Mouse (Mus musculus): ENCODE data around the gene Aplnr.

The Aplnr gene

DNA sequence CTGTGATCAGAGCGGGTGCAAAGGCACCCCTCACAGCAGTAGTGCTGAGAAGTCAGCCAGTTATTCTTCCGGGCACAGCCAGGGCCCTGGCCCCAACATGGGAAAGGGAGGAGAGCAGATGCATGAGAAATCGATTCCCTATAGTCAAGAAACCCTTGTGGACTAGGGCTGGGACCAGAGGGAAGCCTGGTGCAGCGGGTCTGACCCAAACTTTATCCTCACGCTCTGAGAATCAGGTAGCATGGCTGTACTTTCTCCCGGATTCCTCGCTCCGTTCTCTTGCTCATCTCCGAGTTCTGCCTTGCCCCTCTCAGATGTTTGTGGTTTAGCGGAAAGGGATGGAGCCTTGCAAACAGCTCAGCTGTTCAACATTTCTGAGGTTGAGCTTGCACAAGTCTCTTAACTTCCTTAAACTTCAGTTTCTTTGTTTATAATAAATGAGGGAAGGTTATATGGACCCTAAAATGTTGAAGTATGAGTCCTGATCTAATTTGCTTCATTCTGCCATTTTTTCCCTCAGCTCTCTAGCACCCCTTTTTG, 1.6 kb downstream of the Aplnr start:
- no peak for DNase-seq

- DNase-seq: no peak
Observed at GRCm38 (mm10) chr2:85138143-85138542, 2.1 kb downstream of the Aplnr start.

DNA sequence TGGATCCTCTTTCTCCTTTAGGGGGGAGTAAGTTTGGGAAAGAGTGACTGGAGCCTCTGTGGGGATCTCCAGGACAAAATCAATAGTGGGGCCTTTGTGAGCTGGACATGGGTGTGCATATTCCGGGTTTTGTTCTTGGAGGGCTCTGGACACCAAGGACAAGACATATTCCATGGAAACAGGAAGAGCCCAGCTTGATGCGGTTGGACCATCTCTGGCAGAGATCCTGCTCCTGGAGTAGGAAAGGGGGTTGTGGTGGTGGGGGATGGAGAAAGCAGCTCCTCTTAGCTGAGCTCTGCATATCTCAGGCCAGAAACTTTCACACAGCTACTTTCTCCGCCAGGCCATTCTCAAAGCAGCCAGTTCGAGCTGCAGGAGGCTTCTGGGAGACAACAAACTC, 3.4 kb downstream of the Aplnr start:
- DNase-seq: no peak

- DNase-seq: no peak
Observed at GRCm38 (mm10) chr2:85139846-85140245, 3.8 kb downstream of the Aplnr start.

- no peak for DNase-seq
Observed at GRCm38 (mm10) chr2:85140833-85141232, 4.8 kb downstream of the Aplnr start.

- DNase-seq: no peak
Observed at GRCm38 (mm10) chr2:85144908-85145307, 8.9 kb downstream of the Aplnr start.

GRCm38 (mm10) chr2:85145346-85145745, 9.3 kb downstream of the Aplnr start:
- no peak for DNase-seq

- no peak for DNase-seq
Observed at GRCm38 (mm10) chr2:85147481-85147880, 11.5 kb downstream of the Aplnr start.

- DNase-seq: no peak
Observed at GRCm38 (mm10) chr2:85150373-85150772, 14.3 kb downstream of the Aplnr start.

DNA sequence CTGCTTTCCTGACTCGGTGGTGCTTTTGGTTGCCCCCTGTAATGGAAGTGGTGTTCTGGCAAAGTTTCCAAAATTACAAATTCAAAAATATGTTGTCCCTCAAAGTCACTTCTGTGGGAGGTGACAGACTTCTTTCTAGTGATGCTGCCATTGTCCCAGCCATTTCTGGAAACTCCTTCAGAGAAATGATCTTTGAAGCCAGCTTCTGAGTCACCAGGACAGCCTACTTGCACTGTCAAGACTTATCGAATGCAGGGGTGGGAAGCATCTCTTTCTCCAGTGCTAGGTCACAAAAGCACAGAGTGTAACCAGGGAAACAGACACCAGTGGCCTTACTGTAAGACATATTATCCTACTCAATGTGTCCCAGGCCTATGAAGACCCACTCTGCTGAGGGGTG, 15.2 kb downstream of the Aplnr start:
- no peak for DNase-seq

GRCm38 (mm10) chr2:85155334-85155733, 19.3 kb downstream of the Aplnr start:
- peak; percentile 26 for DNase-seq

DNA sequence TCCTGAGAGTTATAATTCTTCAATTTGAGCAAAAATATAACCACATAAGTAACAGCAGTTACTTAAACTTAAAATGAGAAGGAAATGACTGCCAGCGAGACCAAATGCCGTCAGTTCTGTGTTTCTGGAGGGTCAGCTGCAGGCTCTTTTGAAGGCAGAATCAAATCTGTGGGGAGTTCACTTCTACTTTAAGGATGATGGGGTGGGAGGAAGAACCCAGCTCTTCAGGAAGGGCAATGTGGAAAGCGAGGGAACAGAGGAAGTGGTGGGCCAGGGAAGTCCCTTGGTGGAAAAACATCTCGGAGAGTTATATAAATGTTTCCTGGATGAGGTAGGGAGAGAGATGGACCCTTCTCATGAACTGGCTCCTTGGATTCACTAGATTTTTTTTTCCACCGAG, 20.1 kb downstream of the Aplnr start:
- no peak for DNase-seq

- no peak for DNase-seq
Observed at GRCm38 (mm10) chr2:85157382-85157781, 21.4 kb downstream of the Aplnr start.

DNA sequence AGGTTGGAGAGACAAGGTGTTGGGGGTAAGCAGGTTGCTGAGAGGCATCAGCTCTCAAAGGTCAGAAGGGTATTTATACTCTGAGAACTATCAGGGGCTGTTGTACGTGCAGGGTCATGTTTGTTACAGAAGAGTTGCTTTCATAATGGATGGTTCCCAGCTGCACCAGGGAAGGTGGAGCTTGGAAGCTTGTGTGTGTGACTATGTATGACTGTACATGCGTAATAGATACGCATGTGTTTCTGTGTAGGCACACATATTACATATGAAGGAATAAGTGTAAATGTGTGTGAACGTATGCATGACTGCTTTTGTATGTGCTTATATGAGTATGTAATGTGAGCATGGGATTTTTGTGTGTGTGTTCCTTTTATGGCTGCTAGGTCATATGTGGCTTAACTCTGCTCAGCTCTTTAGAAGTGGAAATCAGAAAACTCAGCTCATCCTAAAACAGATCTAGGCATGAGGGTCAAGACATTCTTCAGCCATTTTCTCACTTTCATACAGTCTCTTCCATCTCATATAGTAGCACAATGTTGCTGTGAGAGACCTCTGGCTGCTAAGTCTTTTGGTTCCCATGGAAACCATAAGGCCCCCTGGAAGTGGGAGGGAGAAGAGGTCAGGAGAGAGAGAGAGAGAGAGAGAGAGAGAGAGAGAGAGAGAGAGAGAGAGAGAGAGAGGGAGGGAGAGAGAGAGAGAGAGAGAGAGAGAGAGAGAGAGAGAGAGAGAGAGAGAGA, 25.0 kb downstream of the Aplnr start:
- DNase-seq: no peak

- DNase-seq: no peak
Observed at GRCm38 (mm10) chr2:85161638-85162093, 25.6 kb downstream of the Aplnr start.

- peak; percentile 69 for DNase-seq
Observed at GRCm38 (mm10) chr2:85163311-85164047, 27.5 kb downstream of the Aplnr start.

DNA sequence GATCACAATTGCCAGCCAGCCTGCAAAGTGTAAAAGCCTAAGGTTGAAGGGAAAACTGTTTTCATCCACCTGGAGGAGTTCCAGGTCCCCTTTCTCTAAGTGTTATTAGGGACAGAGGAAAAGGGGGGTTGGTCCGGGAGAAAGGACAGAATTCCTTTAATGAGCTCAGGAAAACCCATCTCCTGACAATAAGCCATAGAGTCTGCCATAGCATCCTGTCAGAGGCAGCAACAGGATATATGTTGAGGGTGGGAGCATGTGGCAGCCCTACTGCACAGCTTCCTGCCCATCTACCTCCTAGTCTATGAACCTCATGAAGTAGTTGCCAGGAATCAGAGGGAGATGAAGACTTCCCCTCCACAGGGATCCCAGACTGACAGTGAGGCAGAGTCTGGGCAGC, 31.6 kb downstream of the Aplnr start:
- no peak for DNase-seq

DNA sequence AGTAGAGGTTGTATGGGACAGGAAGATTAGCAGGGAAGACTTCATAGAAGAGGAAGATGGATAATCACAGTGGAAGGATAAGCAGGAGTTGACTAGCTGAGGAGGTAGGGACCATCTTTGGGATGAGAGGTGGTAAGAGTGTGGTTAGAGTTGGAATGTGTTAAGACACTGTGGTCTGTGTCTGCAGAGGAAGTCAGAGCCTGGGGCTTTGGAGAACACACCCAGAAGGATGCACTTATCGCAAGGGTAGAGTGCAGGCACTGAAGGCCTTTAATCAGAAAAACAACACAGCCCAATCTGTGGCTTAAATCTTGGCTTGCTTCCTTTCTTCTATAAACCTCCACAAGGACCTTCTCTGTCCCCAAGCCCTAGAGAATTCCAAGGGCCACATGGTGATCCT, 32.3 kb downstream of the Aplnr start:
- DNase-seq: no peak

DNA sequence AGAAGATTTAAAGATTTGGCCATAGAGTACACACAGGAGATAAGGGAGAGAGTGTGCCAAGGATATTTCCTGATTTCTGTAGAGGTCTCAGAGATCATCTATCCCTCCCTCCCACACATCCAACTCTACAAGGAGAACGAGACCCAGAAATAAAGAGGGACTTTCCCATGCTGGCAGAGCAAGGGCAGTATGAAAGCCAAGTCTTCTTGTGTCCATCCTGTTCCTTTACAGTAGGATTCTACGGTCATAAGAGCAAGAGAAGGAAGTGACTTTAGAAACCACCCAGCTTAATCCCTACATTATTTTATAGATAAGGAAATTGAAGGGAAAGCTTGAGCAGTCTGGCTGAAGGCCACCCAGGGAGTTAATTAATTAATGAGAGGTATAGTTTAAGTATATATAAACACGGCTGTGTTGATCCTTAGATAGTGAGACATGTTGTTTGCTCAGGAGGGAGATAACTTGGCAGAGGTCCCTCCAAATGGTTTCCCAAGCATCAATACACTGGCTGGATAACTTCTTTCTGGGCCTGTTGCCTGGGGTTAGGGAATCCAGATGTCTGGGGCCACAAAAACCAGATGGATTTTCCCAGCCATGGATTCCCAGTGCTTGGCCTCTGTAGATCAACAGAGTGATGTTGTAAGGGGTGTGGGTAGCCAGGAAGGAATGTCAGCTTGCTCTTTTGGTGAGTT, 36.2 kb downstream of the Aplnr start:
- DNase-seq: peak; percentile 22

- DNase-seq: no peak
Observed at GRCm38 (mm10) chr2:85172763-85173103, 36.7 kb downstream of the Aplnr start.

- no peak for DNase-seq
Observed at GRCm38 (mm10) chr2:85173545-85173944, 37.5 kb downstream of the Aplnr start.

DNA sequence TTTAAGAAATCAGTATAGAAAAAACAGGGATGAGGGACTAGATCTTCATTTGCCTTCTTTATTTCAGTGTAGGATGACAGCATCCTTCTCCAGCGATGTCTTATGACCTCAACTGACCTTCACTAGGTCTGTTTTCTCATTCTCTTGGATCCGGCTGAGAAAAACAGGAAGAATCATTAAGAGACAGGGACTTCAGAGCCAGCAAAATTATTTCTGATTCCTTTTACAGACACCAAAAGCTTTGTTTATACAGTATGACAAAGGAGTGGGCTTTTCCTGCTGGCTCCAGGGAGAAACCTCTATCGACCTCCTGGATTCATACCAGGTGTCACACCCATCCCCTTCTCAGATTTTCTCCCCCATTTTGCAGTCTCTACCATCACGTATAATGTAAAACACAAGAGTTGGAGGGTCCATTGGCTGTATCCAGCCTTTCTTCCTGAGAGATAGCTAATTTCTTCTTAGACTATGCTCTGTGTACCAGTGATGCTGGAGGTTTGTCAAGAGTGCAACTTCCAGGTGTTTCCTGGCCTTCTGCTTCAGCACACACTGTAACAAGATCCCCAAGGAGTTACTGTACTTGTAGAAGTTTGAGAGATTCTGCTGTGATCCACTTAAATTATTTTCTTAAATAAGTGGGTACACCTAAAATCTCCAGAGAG, 42.2 kb downstream of the Aplnr start:
- peak; percentile 11 for DNase-seq

GRCm38 (mm10) chr2:85187582-85188151, 51.6 kb downstream of the Aplnr start:
- no peak for DNase-seq

Data from kidney, adult 9 months (tissue).